Mouse (Mus musculus) stomach, embryonic 15.5 days (tissue): ENCODE data around the gene Trim50. TPM values are rescaled to one million over a fixed set of nuclear protein-coding genes. Genes with fewer than 3 reads are reported as not detected.
"Not testable (repeated sequence)": the region's sequence is repeated elsewhere in the genome, so short reads cannot be mapped to it uniquely, and the experiment has no call there.

ENCODE experiments used
- ATAC-seq: fragments of 200-750 bp; cut with Nextera tagmentation; 2 replicates; pipeline ENCODE4 v1.8.0; 2017; ENCODE audit warnings: low read depth, moderate number of reproducible peaks, moderate TSS enrichment; ENCODE audit not compliant: insufficient read depth, low FRiP score
- H3K27ac ChIP-seq: fragments of 300-500 bp; sonication (generic); 2 replicates; pipeline ENCODE4 v1.5.1; 2015; ENCODE audit warnings: mild to moderate bottlenecking, inconsistent platforms
- H3K27me3 ChIP-seq: fragments of 300-500 bp; sonication (generic); replicated peaks from 2 replicates; pipeline ENCODE4 v1.6.1; 2015; ENCODE audit warnings: inconsistent platforms
- H3K36me3 ChIP-seq: fragments of 300-500 bp; sonication (generic); 2 replicates; pipeline ENCODE4 v1.6.1; 2015; ENCODE audit warnings: inconsistent platforms
- H3K4me1 ChIP-seq: fragments of 300-500 bp; sonication (generic); 2 replicates; pipeline ENCODE4 v1.6.1; 2015; ENCODE audit warnings: inconsistent platforms
- H3K4me2 ChIP-seq: fragments of 300-500 bp; sonication (generic); 2 replicates; pipeline ENCODE4 v1.6.1; 2015; ENCODE audit warnings: mild to moderate bottlenecking, inconsistent platforms
- H3K4me3 ChIP-seq: fragments of 300-500 bp; sonication (generic); replicated peaks from 2 replicates; pipeline ENCODE4 v1.5.1; 2015; ENCODE audit warnings: inconsistent platforms
- H3K9ac ChIP-seq: fragments of 300-500 bp; sonication (generic); 2 replicates; pipeline ENCODE4 v1.6.1; 2015; ENCODE audit warnings: inconsistent platforms
- H3K9me3 ChIP-seq: fragments of 300-500 bp; sonication (generic); 2 replicates; pipeline ENCODE4 v1.6.1; 2016; ENCODE audit warnings: inconsistent platforms
- WGBS: fragments of 180-500 bp; shearing (Covaris S2); methylation state at CpG from one replicate; pipeline ENCODE4 v1.1.7; 2015; 5-methylcytosine and 5-hydroxymethylcytosine counted together
- polyA plus RNA-seq: library from polyadenylated mRNA; unstranded; fragments of >200 nt; fragmentation: Nextera tagmentation; extraction: Ambion mirVana; gene quantifications from 2 replicates; pipeline ENCODE4 v1.2.1, GENCODE M21; 2015

Gene Trim50
- polyA plus RNA-seq, 1 experiment from 2014 or later, result 0.37 TPM

DNA sequence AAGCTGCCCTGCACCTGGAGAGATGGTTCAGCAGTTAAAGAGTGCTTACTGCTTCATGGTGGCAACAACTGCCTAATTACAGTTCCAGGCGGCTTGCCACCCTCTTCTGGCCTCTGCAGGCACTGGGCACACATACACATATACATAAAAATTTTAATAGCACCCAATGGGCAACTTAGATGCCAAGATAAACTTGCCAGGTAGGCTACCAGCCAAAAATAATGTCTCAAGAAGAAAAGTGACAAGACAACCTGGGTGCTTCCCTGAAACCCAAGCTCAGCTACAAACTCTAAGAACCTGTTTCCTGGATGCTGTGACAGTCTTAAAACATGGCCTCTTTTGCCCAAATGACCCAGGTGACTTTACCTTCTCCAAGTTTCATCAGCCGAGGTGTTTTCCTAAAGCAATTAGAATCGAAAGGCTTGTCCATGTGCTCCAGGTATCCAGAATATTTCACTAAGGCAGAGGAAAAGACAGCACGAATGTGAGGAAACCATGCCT lies 5.5 kb upstream of the Trim50 start:
- no peaks in the 10 kb centered on the region for H3K9me3 ChIP-seq
- no peak overlapping the region for H3K27ac ChIP-seq
- no peak overlapping the region for H3K4me3 ChIP-seq
- H3K27me3 ChIP-seq, result no peaks in the 10 kb centered on the region
- no peaks in the 10 kb centered on the region for H3K36me3 ChIP-seq
- H3K4me1 ChIP-seq, result no peaks in the 10 kb centered on the region
- WGBS, result 68% methylated on average over 4 of the region's 4 CpGs
- no peak for ATAC-seq
- no peak overlapping the region for H3K9ac ChIP-seq
- H3K4me2 ChIP-seq, result no peak overlapping the region

DNA sequence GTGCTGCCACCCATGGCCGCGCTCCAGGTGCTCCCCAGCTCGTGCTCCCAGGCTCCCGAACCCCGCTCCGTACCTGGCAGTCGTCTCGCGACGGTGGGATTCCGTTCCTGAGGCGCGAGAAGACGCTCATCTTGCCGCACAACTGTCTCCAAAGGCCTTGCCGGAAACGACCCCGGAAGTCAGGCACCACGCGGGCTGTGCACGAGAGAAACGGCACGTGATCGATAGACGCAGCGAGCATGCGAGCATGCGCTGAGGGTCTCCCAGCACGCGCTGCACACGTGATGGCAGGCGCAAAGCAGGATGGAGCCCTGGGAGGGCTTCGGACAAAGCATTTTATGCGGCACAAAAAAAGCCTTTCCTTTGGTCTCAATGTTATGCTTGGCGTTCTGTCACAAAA lies 3.2 kb upstream of the Trim50 start, which contains the start of gene Fkbp6:
Gene Fkbp6, minus strand, starts transcription at position 183 of the 400 bp plus-strand sequence.
- no peak within 1 kb of the TSS for H3K4me2 ChIP-seq
- H3K27me3 ChIP-seq, result no peaks in the 10 kb centered on the region
- H3K9ac ChIP-seq, result no peak within 1 kb of the TSS
- no peak within 1 kb of the TSS for H3K4me3 ChIP-seq
- ATAC-seq, result no peak
- no peaks in the 10 kb centered on the region for H3K36me3 ChIP-seq
- no peaks in the 10 kb centered on the region for H3K9me3 ChIP-seq
- no peak within 1 kb of the TSS for H3K27ac ChIP-seq
- 87% methylated on average over 35 of the region's 35 CpGs for WGBS
- no peaks in the 10 kb centered on the region for H3K4me1 ChIP-seq

DNA sequence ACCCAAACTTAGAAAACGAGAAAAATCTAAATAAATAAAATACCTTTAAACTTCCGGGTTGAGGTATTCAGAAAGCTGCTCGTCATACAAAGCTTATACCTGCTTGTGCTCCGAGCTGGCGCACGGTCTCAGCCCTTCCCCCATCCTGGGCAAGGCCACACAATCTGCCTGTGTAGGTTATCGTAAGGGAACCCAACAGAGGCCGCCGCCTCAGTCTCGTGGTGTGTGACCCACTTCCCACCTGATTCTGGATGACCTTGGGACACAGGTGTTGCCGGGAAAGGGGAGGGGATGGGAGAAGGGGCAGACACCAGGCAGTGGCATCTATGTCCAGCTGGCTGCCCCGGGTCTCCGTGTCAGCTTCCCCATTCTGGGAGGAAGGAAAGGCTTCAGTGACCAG lies 1.5 kb upstream of the Trim50 start:
- Histone ChIP-seq H3K27me3 (no peaks in the 10 kb centered on the region), H3K4me2 (no peak overlapping the region), H3K9me3 (no peaks in the 10 kb centered on the region), H3K36me3 (no peaks in the 10 kb centered on the region), H3K9ac (no peak overlapping the region), H3K27ac (no peak overlapping the region), H3K4me3 (no peak overlapping the region), H3K4me1 (no peaks in the 10 kb centered on the region)
- ATAC-seq, result peak; percentile 60; the same call in 1 of the 2 replicates
- 68% methylated on average over 13 of the region's 13 CpGs for WGBS

DNA sequence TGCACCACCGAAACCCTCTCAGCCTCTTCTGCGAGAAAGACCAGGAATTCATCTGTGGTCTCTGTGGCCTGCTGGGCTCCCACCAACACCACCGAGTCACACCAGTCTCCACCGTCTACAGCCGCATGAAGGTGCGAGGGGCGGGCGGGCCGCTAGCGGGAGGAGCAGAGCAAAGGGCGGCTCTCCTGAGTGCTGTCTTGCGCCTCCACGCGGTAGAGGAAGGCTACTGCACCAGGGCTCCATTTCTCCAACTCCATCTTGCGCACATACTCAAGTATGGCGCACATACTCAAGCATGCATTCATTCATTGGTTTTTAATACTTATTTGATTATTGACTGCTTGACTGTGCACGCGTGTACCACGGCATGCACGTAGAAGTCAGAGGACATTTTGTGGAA lies 469 bp downstream of the Trim50 start:
- Histone ChIP-seq H3K36me3 (no peaks in the 10 kb centered on the region), H3K27ac (no peak overlapping the region), H3K4me3 (no peak overlapping the region), H3K4me1 (no peaks in the 10 kb centered on the region), H3K9ac (no peak overlapping the region), H3K4me2 (no peak overlapping the region), H3K27me3 (no peaks in the 10 kb centered on the region), H3K9me3 (no peaks in the 10 kb centered on the region)
- no peak for ATAC-seq
- 21% methylated on average over 20 of the region's 20 CpGs for WGBS

DNA sequence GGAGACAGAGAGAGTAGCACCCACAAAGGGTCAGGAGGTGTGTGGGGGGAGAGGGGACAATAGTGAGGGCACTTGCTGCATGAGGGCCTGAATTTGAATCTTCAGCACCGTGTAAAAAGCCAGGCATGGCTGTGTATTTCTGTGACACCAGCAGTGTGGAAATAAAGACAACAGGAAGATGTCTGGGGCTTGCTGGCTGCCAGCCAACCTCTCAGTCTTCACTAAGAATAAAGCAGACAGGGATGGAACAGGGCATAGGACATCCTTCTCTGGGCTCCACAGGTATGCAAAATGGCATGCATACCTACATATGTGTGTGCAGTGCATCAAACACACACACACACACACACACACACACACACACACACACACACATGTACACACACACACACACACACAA lies 3.0 kb downstream of the Trim50 start:
- no peak overlapping the region for H3K27ac ChIP-seq
- no peaks in the 10 kb centered on the region for H3K9me3 ChIP-seq
- no peaks in the 10 kb centered on the region for H3K36me3 ChIP-seq
- H3K9ac ChIP-seq, result no peak overlapping the region
- no peaks in the 10 kb centered on the region for H3K4me1 ChIP-seq
- 48% methylated on average over 1 of the region's 1 CpGs for WGBS
- no peak overlapping the region for H3K4me2 ChIP-seq
- H3K27me3 ChIP-seq, result no peaks in the 10 kb centered on the region
- no peak for ATAC-seq
- H3K4me3 ChIP-seq, result no peak overlapping the region

DNA sequence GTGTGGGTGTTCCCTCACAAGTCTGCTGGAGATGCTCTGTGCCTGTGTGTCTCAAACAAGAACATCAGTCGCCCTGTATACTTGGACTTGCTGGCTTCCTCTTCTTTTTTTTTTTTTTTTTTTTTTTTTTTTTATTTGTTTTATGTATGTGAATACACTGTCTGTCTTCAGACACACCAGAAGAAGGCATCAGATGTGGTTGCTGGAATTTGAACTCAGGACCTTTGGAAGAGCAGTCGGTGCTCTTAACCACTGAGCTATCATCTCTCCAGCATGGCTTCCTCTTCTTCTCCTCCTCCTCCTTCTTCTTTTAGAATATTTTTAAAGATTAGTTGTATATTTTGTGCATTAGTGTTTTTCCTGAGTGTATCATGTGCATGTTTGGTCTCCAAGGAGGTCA lies 4.5 kb downstream of the Trim50 start:
- peak; percentile 68; the same call in 1 of the 2 replicates for ATAC-seq

DNA sequence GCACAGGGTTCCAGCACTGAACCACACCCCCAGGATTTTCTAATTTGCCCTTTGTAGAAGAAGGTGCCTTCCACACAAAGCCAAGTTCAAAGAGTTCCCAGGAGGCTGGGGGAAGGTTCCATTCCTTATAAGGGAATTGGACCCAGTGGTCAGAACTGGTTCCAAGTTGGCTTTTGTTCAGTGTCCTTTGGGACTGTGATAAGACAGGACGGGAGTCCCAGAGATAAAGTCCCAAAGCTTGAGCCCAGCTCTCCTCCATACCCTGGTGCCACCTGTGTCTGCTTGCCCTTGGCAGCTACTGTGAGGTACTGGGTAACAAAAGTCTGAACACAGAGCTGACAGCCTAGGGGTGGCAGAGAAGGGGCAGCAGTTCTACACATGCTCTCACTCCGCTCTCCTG lies 6.7 kb downstream of the Trim50 start:
- 87% methylated on average over 2 of the region's 2 CpGs for WGBS
- Histone ChIP-seq H3K4me3 (no peak overlapping the region), H3K27me3 (no peaks in the 10 kb centered on the region), H3K9ac (no peak overlapping the region), H3K36me3 (no peaks in the 10 kb centered on the region), H3K4me2 (no peak overlapping the region), H3K4me1 (no peaks in the 10 kb centered on the region), H3K9me3 (no peaks in the 10 kb centered on the region), H3K27ac (no peak overlapping the region)
- ATAC-seq, result no peak

More for the DNA sequence above, 4.5 kb downstream of the Trim50 start:
- no peaks in the 10 kb centered on the region for H3K9me3 ChIP-seq
- H3K36me3 ChIP-seq, result no peaks in the 10 kb centered on the region
- 83% methylated on average over 2 of the region's 2 CpGs for WGBS
- no peaks in the 10 kb centered on the region for H3K27me3 ChIP-seq
- no peak overlapping the region for H3K4me3 ChIP-seq
- no peak overlapping the region for H3K4me2 ChIP-seq
- no peaks in the 10 kb centered on the region for H3K4me1 ChIP-seq
- H3K27ac ChIP-seq, result no peak overlapping the region
- H3K9ac ChIP-seq, result no peak overlapping the region

DNA sequence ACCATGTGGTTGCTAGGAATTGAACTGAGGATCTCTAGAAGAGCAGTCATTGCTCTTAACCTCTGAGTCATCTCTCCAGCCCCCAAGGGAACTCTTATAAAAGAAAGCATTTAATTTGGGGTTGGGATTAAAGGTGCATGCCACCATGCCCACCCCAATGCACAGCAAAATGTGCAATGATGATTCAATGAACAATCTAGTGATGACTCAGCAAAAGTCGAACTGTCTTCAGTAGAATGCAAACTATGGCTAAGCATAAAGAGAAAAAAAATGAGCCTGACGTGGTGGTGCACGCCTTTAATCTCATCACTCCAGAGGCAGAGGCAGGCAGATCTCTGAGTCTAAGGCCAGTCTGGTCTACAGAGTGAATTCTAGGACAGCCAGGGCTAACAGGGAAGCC lies 9.5 kb downstream of the Trim50 start:
- Histone ChIP-seq H3K4me1 (no peaks in the 10 kb centered on the region), H3K9ac (no peak overlapping the region), H3K9me3 (no peaks in the 10 kb centered on the region), H3K4me3 (no peak overlapping the region), H3K27me3 (no peaks in the 10 kb centered on the region), H3K4me2 (no peak overlapping the region), H3K27ac (no peak overlapping the region), H3K36me3 (no peaks in the 10 kb centered on the region)
- WGBS, result 87% methylated on average over 3 of the region's 3 CpGs
- no peak for ATAC-seq

DNA sequence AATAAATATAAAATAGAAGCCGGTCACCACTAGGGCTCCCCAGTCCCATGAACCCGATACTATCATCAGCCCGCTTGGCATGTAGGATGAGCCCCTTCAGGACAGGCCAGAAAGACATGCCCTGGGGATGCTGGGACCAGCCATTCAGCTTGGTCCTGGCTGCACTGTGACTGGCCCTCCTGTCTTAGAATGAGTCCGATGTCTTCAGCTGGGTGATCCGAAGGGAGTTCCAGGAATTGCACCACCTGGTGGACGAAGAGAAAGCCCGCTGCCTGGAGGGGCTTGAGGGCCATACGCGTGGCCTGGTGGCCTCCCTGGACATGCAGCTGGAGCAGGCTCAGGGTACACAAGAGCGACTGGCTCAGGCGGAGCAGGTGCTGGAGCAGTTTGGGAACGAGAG lies 10.4 kb downstream of the Trim50 start:
- no peaks in the 10 kb centered on the region for H3K36me3 ChIP-seq
- no peaks in the 10 kb centered on the region for H3K9me3 ChIP-seq
- no peaks in the 10 kb centered on the region for H3K27me3 ChIP-seq
- no peak for ATAC-seq
- H3K27ac ChIP-seq, result no peak overlapping the region
- WGBS, result 26% methylated on average over 12 of the region's 12 CpGs
- no peak overlapping the region for H3K9ac ChIP-seq
- H3K4me2 ChIP-seq, result no peak overlapping the region
- no peak overlapping the region for H3K4me3 ChIP-seq
- no peaks in the 10 kb centered on the region for H3K4me1 ChIP-seq

DNA sequence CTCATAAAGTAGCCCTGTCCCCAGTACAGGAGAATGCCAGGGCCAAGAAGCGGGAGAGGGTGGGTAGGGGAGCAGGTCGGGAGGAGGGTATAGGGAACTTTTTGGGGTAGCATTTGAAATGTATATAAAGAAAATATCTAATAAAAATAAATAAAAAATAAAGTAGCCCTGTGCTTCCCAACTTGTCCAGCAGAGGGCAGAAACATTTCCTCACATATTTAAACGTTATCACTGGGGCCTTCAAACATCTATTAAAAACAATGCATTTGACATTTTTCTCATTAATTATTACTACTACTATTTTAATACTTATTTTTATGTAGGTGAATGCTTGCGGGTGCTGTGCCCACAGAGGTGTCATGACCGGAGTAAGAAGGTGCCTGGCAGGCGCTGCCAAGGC lies 14.7 kb downstream of the Trim50 start:
- no peaks in the 10 kb centered on the region for H3K9me3 ChIP-seq
- H3K4me2 ChIP-seq, result no peak overlapping the region
- H3K27me3 ChIP-seq, result no peaks in the 10 kb centered on the region
- peaks cover 8% of the 10 kb centered on the region; the same call in 1 of the 2 replicates for H3K36me3 ChIP-seq
- 54% methylated on average over 6 of the region's 6 CpGs for WGBS
- H3K4me3 ChIP-seq, result no peak overlapping the region
- peaks cover 12% of the 10 kb centered on the region for H3K4me1 ChIP-seq
- no peak overlapping the region for H3K27ac ChIP-seq
- ATAC-seq, result no peak
- H3K9ac ChIP-seq, result no peak overlapping the region

DNA sequence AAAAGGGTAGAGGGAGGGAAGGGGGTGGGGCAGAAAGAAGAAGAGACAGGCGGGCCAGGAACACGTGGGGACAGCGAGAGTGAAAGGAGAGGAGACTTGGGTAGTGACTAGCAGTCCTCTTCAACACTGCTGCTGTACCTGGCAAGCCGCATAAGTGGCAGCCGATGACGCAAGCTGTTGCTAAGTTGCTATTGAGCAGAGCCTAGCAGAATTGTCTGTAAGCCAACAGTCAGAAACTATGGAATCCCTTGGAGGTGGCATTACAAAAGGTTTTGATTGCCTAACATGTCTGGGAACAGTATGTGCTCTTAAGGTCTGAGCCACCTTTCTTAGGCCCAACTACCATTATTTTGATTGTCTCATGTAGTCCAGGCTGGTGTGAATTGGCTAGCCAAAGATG lies 15.2 kb downstream of the Trim50 start:
- Histone ChIP-seq H3K36me3 (peaks cover 9% of the 10 kb centered on the region), H3K9ac (no peak overlapping the region), H3K27ac (no peak overlapping the region), H3K27me3 (no peaks in the 10 kb centered on the region), H3K4me1 (peaks cover 12% of the 10 kb centered on the region), H3K4me2 (no peak overlapping the region), H3K9me3 (no peaks in the 10 kb centered on the region), H3K4me3 (no peak overlapping the region)
- ATAC-seq, result no peak
- WGBS, result 87% methylated on average over 6 of the region's 6 CpGs

DNA sequence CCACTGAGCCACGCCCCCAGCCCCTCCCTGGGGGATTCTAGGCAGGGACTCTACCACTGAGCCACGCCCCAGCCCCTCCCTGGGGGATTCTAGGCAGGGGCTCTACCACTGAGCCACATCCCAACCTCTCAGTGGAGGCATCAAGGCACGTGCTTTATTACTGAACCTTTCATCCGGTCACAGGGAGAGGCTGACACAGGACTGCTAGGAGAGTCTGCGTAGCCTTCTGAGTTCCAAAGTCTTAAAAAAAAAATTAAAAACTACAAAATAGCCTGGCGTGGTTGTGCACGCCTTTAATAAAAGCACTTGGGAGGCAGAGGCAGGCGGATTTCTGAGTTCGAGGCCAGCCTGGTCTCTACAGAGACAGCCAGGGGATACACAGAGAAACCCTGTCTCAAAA lies 16.1 kb downstream of the Trim50 start:
- H3K27me3 ChIP-seq, H3K9me3 ChIP-seq, ATAC-seq, H3K9ac ChIP-seq: not testable (repeated sequence)
- Histone ChIP-seq H3K27ac (peak overlapping the region; percentile 88; the same call in 1 of the 2 replicates), H3K4me2 (peak overlapping the region; percentile 79), H3K4me3 (peak overlapping the region; percentile 95), H3K4me1 (peaks cover 12% of the 10 kb centered on the region), H3K36me3 (peaks cover 18% of the 10 kb centered on the region)
- WGBS, result 53% methylated on average over 9 of the region's 9 CpGs
